ENCODE assay signal across 24 mouse cellular contexts in the genomic region with DNA sequence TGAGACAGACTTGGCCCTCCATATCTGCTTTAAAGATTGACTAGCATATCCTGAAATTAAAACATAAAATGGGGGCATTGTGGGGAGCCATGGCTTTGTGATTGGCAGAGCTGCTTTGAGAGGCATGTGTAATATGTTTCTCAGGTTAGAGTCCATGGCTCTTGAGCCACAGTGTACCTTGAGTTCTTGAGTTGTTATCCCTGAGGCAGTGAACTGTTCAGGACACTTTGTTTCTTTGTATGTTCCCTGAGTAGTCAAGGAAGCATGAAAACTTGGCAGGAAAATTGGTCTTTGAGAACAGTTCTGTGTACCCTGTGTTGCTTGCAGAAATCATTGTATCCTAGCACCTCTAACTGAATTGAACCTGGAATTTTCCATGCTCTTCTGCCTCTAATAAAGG. TPM values are rescaled to one million over a fixed set of nuclear protein-coding genes. Genes with fewer than 3 reads are reported as not detected.
DNase-seq lines count a peak whose midpoint lies in the region; ATAC-seq and TF ChIP-seq lines count a peak whose summit lies in the region.
"Had no signal": no experiment of that assay in that cellular context is flagged by ENCODE, and none has a peak within 500 bp of the region (broad histone marks: within the 10 kb centered on the region; RNA-seq: fewer than 3 reads in every experiment).

No protein-coding gene starts in this region.

- TF ChIP-seq POLR2A in liver, adult 2 months (IDR thresholded peaks at IDR 0.05; ENCODE audit: extremely low read depth, insufficient read depth, low read length): no peak

- no peak overlapping the region for H3K27ac ChIP-seq in liver, adult 2 months (replicated peaks; ENCODE audit: insufficient read depth, low read depth, low read length)
- H3K27ac ChIP-seq in liver, embryonic 12.5 days: no peak overlapping the region
- no peak overlapping the region for H3K27ac ChIP-seq in intestine, embryonic 15.5 days
- H3K27ac ChIP-seq in hindbrain, embryonic 12.5 days: no peak overlapping the region
- H3K27ac ChIP-seq: hindbrain, embryonic 13.5 days; left cerebral cortex, adult 2 months; limb, embryonic 10.5 days; liver, embryonic 13.5 days; midbrain, embryonic 15.5 days; neural tube, embryonic 15.5 days had no signal

- peaks cover 19% of the 10 kb centered on the region for H3K36me3 ChIP-seq in liver, adult 2 months (ENCODE audit: control insufficient read depth, insufficient read depth, low read length)
- no peaks in the 10 kb centered on the region for H3K36me3 ChIP-seq in liver, embryonic 12.5 days
- no peaks in the 10 kb centered on the region for H3K36me3 ChIP-seq in intestine, embryonic 15.5 days
- H3K36me3 ChIP-seq in hindbrain, embryonic 12.5 days: no peaks in the 10 kb centered on the region
- H3K36me3 ChIP-seq: hindbrain, embryonic 13.5 days; limb, embryonic 10.5 days; liver, embryonic 13.5 days; midbrain, embryonic 15.5 days; neural tube, embryonic 15.5 days had no signal

- DNase-seq in liver, adult 2 months (ENCODE audit: extremely low read depth, low read depth, low spot score): peak; percentile 78
- DNase-seq in fat pad, adult 2 months (ENCODE audit: extremely low read depth, low read depth, low spot score): peak; percentile 96
- DNase-seq in kidney, postnatal 25 days: peak; percentile 65 to 81
- DNase-seq in thymus, postnatal 36 days: no peak
- DNase-seq: adrenal gland, adult 2 months; cerebellum, adult 8-10 months; gastrocnemius, postnatal 14 days; liver, embryonic 13.5 days; spleen, adult 18-20 months had no signal

- no peaks in the 10 kb centered on the region for H3K79me2 ChIP-seq in liver, adult 2 months (ENCODE audit: control insufficient read depth, insufficient read depth, low read length)

- H3K9me3 ChIP-seq in liver, embryonic 12.5 days (replicated peaks): no peaks in the 10 kb centered on the region
- H3K9me3 ChIP-seq in intestine, embryonic 15.5 days: no peaks in the 10 kb centered on the region
- no peaks in the 10 kb centered on the region for H3K9me3 ChIP-seq in hindbrain, embryonic 12.5 days (replicated peaks)
- H3K9me3 ChIP-seq: hindbrain, embryonic 13.5 days; limb, embryonic 10.5 days; liver, embryonic 13.5 days; midbrain, embryonic 15.5 days; neural tube, embryonic 15.5 days had no signal

- H3K4me3 ChIP-seq in liver, adult 2 months (ENCODE audit: insufficient read depth, low read depth, low read length): no peak overlapping the region
- H3K4me3 ChIP-seq in liver, embryonic 12.5 days: no peak overlapping the region
- H3K4me3 ChIP-seq in intestine, embryonic 15.5 days (replicated peaks): no peak overlapping the region
- no peak overlapping the region for H3K4me3 ChIP-seq in hindbrain, embryonic 12.5 days
- H3K4me3 ChIP-seq: hindbrain, embryonic 13.5 days; left cerebral cortex, adult 2 months; limb, embryonic 10.5 days; liver, embryonic 13.5 days; midbrain, embryonic 15.5 days; neural tube, embryonic 15.5 days had no signal

- H3K4me1 ChIP-seq in liver, adult 2 months (ENCODE audit: control insufficient read depth, insufficient read depth, low read length): peaks cover 3% of the 10 kb centered on the region; the same call in 1 of the 2 replicates
- H3K4me1 ChIP-seq in liver, embryonic 12.5 days: no peaks in the 10 kb centered on the region
- no peaks in the 10 kb centered on the region for H3K4me1 ChIP-seq in intestine, embryonic 15.5 days (replicated peaks)
- no peaks in the 10 kb centered on the region for H3K4me1 ChIP-seq in hindbrain, embryonic 12.5 days
- H3K4me1 ChIP-seq: hindbrain, embryonic 13.5 days; limb, embryonic 10.5 days; liver, embryonic 13.5 days; midbrain, embryonic 15.5 days; neural tube, embryonic 15.5 days had no signal

- H3K4me2 ChIP-seq in liver, embryonic 12.5 days: no peak overlapping the region
- H3K4me2 ChIP-seq in intestine, embryonic 15.5 days (replicated peaks): no peak overlapping the region
- no peak overlapping the region for H3K4me2 ChIP-seq in hindbrain, embryonic 12.5 days (replicated peaks)
- H3K4me2 ChIP-seq: hindbrain, embryonic 13.5 days; liver, embryonic 13.5 days; midbrain, embryonic 15.5 days; neural tube, embryonic 15.5 days had no signal

- TF ChIP-seq CTCF in liver, adult 2 months (IDR thresholded peaks at IDR 0.05; ENCODE audit: low read depth, low read length): no peak

- ATAC-seq in liver, embryonic 12.5 days: no peak
- ATAC-seq in intestine, embryonic 15.5 days: peak; percentile 84
- no peak for ATAC-seq in hindbrain, embryonic 12.5 days (ENCODE audit: low FRiP score)
- ATAC-seq: inflammation-experienced regulatory T-cells, adult 6 months; midbrain, embryonic 15.5 days had no signal

- no peak overlapping the region for H3K9ac ChIP-seq in liver, adult 2 months (ENCODE audit: low read depth, low read length)
- H3K9ac ChIP-seq in liver, embryonic 12.5 days: no peak overlapping the region
- H3K9ac ChIP-seq in intestine, embryonic 15.5 days: no peak overlapping the region
- no peak overlapping the region for H3K9ac ChIP-seq in hindbrain, embryonic 12.5 days
- H3K9ac ChIP-seq: hindbrain, embryonic 13.5 days; liver, embryonic 13.5 days; midbrain, embryonic 15.5 days; neural tube, embryonic 15.5 days had no signal

- H3K27me3 ChIP-seq in liver, adult 2 months (ENCODE audit: control insufficient read depth, insufficient read depth, low read length): no peaks in the 10 kb centered on the region
- no peaks in the 10 kb centered on the region for H3K27me3 ChIP-seq in liver, embryonic 12.5 days (replicated peaks)
- H3K27me3 ChIP-seq in intestine, embryonic 15.5 days (replicated peaks): no peaks in the 10 kb centered on the region
- H3K27me3 ChIP-seq in hindbrain, embryonic 12.5 days: no peaks in the 10 kb centered on the region
- H3K27me3 ChIP-seq: hindbrain, embryonic 13.5 days; liver, embryonic 13.5 days; midbrain, embryonic 15.5 days; neural tube, embryonic 15.5 days had no signal

RNA-seq across cellular contexts. Expression of a gene that starts 5.9 kb away (rescaled TPM):
- 141 and 268 TPM in 2 replicates for total RNA-seq in liver, adult 2 months (2014; rRNA removed)
- 6.7 and 10.2 TPM in 2 replicates for polyA plus RNA-seq in liver, adult 2 months (2012; rRNA removed)
- 0.89 and 1.0 TPM in 2 replicates for polyA plus RNA-seq in liver, embryonic 12.5 days (2016; fragmentation: Nextera tagmentation; extraction: Ambion mirVana)
- 43.6 and 56.5 TPM in 2 replicates for polyA plus RNA-seq in intestine, embryonic 15.5 days (2015; fragmentation: Nextera tagmentation; extraction: Ambion mirVana)
- polyA plus RNA-seq in hindbrain, embryonic 12.5 days (2016; fragmentation: Nextera tagmentation; extraction: Ambion mirVana): not detected in 2 replicates
- total RNA-seq: gastrocnemius, postnatal 14 days; left cerebral cortex, adult 2 months; megakaryocyte-erythroid progenitor cell, adult 5-6 weeks had no signal
- polyA plus RNA-seq: adrenal gland, adult 2 months; forebrain, embryonic 11.5 days; heart, postnatal 0 days; hindbrain, embryonic 13.5 days; limb, embryonic 10.5 days; lung, embryonic 16.5 days; midbrain, embryonic 15.5 days; neural tube, embryonic 15.5 days had no signal

RNA-seq across cellular contexts. Expression of a gene that starts 25.0 kb away (rescaled TPM):
- 21.9 and 36.1 TPM in 2 replicates for total RNA-seq in liver, adult 2 months (2014; rRNA removed)
- polyA plus RNA-seq in liver, adult 2 months (2012; rRNA removed): 1.9 and 3.7 TPM in 2 replicates
- 0.48 and 0.64 TPM in 2 replicates for polyA plus RNA-seq in liver, embryonic 12.5 days (2016; fragmentation: Nextera tagmentation; extraction: Ambion mirVana)
- polyA plus RNA-seq in intestine, embryonic 15.5 days (2015; fragmentation: Nextera tagmentation; extraction: Ambion mirVana): 43.0 and 49.7 TPM in 2 replicates
- not detected in 2 replicates for polyA plus RNA-seq in hindbrain, embryonic 12.5 days (2016; fragmentation: Nextera tagmentation; extraction: Ambion mirVana)
- total RNA-seq: adrenal gland, adult 2 months; gastrocnemius, postnatal 14 days; heart, adult 8-10 months; left cerebral cortex, adult 2 months; megakaryocyte-erythroid progenitor cell, adult 5-6 weeks had no signal
- polyA plus RNA-seq: adrenal gland, adult 2 months; heart, postnatal 0 days; hindbrain, embryonic 13.5 days; inflammation-experienced regulatory T-cells, adult 6 months; limb, embryonic 10.5 days; lung, embryonic 16.5 days; midbrain, embryonic 15.5 days; neural tube, embryonic 15.5 days had no signal

RNA-seq across cellular contexts. Expression of a gene that starts 28.4 kb away (rescaled TPM):
- 0.09 and 0.20 TPM in 2 replicates for total RNA-seq in liver, adult 2 months (2014; rRNA removed)
- 0.49 TPM in 1 of 2 replicates, not detected in the other for polyA plus RNA-seq in liver, adult 2 months (2012; rRNA removed)
- not detected in 2 replicates for polyA plus RNA-seq in liver, embryonic 12.5 days (2016; fragmentation: Nextera tagmentation; extraction: Ambion mirVana)
- not detected in 2 replicates for polyA plus RNA-seq in intestine, embryonic 15.5 days (2015; fragmentation: Nextera tagmentation; extraction: Ambion mirVana)
- polyA plus RNA-seq in hindbrain, embryonic 12.5 days (2016; fragmentation: Nextera tagmentation; extraction: Ambion mirVana): not detected in 2 replicates
- total RNA-seq: gastrocnemius, postnatal 14 days; left cerebral cortex, adult 2 months; megakaryocyte-erythroid progenitor cell, adult 5-6 weeks had no signal
- polyA plus RNA-seq: adrenal gland, adult 2 months; heart, postnatal 0 days; hindbrain, embryonic 13.5 days; inflammation-experienced regulatory T-cells, adult 6 months; limb, embryonic 10.5 days; liver, embryonic 13.5 days; lung, embryonic 16.5 days; midbrain, embryonic 15.5 days; neural tube, embryonic 15.5 days; stomach, embryonic 14.5 days had no signal

Comparison
In these comparisons a context has a peak if more than half of its experiments do, and no peak if none do; other contexts are left out.
1. DNase-seq: peak in liver, adult 2 months (single experiment), fat pad, adult 2 months (single experiment) and kidney, postnatal 25 days (2 of 2); none in thymus, postnatal 36 days (0 of 2).